Mouse (Mus musculus) left cerebral cortex, postnatal 25 days (tissue): Measurements from ENCODE around the gene Stat5a. TPM values are rescaled to one million over a fixed set of nuclear protein-coding genes. Genes with fewer than 3 reads are reported as not detected.

Experiments
- DNase-seq, 2 experiments: peaks; one replicate each; pipeline ENCODE4 v3.0.0; 2022; ENCODE audit warnings: low spot score in 2 of 2, mixed read lengths in 1 of 2
- intact Hi-C: fragments of 180-260 bp; cut with DNase I; formaldehyde crosslinking; loops from one replicate; pipeline ENCODE4 v1.15.1; 2025
- total RNA-seq, 2 experiments: library from RNA; stranded (reverse); gene quantifications; 2 replicates each; pipeline ENCODE4 v1.2.3; 2021

Gene Stat5a
- total RNA-seq, 2 experiments from 2014 or later = 2.1 to 2.2 TPM

GRCm38 (mm10) chr11:100831396-100831795 is 27.8 kb upstream of the Stat5a start:
- intact Hi-C loops = no loop called here
- DNase-seq = no peak

DNA sequence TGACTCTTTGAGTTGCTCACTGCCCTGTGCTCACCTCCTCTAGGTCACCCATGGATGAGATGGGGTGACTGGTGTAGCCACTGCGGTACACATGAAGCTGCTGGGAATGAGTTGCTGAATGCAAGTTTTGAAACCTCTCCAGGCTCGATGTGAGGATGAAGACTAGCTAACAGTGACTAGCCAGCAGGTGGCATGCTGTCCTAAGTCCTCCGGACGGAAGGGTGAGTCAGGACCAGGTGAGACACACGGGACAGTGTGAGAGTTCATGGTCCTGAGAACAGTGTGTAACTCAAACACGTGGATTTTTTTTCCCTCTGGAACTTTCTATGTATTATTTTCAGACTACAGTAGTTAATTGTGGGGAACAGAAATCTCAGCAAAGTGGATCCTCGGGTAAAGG is 25.7 kb upstream of the Stat5a start:
- no peak for DNase-seq
- intact Hi-C loops = no loop called here

- intact Hi-C loops = no loop called here
- no peak for DNase-seq
These were observed 22.0 kb upstream of the Stat5a start for GRCm38 (mm10) chr11:100836923-100837702.

DNA sequence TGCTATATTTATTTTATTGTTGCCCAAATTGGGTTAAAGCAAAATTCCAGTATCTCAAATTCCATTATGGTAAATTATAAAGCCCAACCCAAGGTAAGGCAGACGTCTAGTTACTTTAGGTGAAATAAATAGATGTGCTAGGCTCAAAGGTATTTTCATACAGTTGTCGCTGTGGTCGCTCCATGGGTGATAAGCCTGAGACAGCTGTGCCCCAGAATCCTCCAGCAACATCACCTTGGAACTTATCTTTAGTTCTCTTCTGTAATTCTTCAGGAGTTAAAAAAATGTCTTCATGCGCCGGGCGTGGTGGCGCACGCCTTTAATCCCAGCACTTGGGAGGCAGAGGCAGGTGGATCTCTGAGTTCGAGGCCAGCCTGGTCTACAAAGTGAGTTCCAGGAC is 20.3 kb upstream of the Stat5a start:
- intact Hi-C loops = no loop called here
- no peak for DNase-seq

GRCm38 (mm10) chr11:100839523-100839922 is 19.6 kb upstream of the Stat5a start:
- no peak for DNase-seq
- intact Hi-C loops = no loop called here

- intact Hi-C loops = no loop called here
- DNase-seq = no peak
These were observed 18.3 kb upstream of the Stat5a start for GRCm38 (mm10) chr11:100840866-100841265.

DNA sequence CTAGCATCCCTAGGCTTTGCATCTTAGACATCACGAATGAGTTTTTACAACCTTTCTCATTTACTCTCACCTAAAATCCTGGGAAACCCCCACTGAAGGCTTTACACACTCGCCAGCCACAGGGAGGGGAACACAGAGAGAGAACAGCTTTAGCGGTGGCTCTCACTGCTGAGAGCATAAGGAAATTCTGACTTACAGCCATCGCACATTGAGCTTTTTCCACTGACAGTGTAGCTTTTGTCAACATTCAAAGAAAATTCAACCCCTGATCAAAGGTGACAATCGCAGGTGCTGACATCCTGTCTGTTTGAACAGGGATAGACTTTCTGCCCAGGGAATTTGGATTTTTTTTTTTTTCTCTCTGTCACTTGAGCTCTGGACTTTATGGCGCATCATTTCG is 17.1 kb upstream of the Stat5a start:
- intact Hi-C loops = no loop called here
- DNase-seq = no peak

GRCm38 (mm10) chr11:100843070-100843669 is 16.0 kb upstream of the Stat5a start:
- no peak for DNase-seq
- intact Hi-C loops = no loop called here

DNA sequence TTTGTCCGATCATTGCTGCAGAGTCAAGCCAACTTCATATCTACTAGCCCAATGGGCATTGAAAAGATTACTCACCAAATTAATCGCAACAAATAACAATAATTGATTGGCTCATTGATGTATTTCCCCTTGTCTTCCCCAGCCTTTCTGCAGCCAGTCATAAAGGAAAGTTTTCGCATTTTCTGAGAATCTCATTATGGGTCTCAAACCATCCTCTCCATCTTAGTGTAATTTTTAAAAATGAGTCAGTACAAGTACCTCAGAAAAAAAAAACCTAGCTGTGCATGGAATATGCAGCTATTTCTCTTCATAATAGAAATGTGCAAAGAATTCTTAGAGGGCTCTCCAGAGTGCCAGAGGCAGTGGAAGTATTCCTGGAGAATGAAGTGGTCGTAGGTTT is 15.0 kb upstream of the Stat5a start:
- no peak for DNase-seq
- intact Hi-C loops = no loop called here

DNA sequence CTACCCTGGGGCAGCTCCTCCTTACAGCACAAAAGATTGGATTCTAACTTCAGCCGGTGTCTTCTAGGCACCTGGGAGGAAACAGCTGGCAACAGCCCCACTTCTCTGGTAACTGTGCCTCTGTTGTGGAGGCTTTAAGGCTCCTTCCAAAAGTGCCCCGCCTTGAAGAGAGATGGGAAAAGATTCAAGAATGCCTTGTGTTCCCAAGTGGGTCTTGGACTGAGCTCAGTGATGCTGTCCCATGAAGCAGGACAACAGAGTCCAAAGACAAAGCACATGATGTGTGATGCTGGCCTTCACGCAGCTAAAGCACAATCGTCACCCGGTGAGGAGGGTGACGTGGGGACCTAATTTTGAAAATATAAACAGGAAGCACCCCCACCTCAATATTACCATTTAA is 13.4 kb upstream of the Stat5a start:
- intact Hi-C loops = no loop called here
- DNase-seq = no peak

DNA sequence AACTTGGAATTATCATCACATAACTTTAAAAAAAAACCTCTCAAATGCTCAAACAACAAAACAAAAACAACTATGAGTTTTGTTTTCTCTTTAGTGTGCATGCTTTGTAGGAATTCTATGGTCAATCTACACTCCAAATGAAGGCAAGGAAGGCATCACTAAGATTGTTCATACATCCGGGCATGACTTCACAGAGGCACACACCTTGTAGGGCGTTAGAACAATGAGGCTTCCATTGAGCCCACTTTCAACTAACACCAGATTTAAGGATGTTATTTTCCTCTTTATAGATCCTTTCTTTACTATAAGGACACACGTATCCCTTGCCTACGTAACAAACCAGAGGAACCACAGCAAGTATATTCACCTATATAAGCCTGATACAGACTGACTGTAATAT is 11.6 kb upstream of the Stat5a start:
- no peak for DNase-seq
- intact Hi-C loops = no loop called here

DNA sequence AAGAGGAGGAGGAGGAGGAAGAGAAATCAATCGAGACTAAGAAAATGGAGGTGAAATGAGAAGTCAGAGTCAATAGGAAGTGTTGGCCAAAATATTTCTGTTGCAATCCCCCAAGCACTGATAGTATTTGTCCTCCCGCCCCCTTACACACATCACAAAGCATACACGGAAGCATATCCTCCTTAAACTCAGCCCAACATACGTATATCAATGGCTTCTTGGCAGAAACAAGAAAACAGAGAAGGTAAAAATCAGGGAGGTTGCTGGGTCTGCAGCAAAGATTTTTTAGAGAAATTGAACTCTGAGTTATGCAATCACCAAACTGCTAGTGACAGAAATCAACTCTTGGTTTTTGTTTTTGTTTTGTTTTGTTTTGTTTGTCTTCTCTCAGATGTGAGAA is 11.1 kb upstream of the Stat5a start:
- DNase-seq = no peak
- intact Hi-C loops = no loop called here

DNA sequence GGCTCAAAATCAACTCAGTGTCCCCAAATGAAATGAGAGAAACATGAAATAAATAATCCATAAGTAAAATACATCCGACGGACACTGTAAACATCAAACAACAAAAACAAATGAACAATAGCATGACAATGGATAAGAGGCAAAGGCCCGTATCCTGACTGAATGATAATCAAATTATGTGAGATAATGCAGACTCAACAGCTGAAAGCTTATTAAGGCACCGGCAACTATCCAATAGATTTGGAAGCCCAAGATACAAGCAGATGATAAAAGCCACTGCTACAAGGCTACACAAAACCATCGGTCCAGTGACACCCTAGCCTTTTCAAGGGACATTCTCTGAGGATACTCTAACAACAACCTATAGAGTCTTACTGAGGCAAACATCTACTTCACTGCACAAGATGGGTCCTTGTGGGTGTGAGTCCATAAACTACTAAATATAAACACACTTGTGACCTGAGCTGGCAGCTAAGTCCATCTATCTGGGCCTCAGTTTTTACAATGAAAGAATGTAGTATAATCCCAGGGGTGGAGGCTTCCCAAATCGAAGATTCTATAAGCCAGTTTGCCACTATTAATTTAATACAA is 10.3 kb upstream of the Stat5a start:
- intact Hi-C loops = no loop called here
- DNase-seq = no peak

DNA sequence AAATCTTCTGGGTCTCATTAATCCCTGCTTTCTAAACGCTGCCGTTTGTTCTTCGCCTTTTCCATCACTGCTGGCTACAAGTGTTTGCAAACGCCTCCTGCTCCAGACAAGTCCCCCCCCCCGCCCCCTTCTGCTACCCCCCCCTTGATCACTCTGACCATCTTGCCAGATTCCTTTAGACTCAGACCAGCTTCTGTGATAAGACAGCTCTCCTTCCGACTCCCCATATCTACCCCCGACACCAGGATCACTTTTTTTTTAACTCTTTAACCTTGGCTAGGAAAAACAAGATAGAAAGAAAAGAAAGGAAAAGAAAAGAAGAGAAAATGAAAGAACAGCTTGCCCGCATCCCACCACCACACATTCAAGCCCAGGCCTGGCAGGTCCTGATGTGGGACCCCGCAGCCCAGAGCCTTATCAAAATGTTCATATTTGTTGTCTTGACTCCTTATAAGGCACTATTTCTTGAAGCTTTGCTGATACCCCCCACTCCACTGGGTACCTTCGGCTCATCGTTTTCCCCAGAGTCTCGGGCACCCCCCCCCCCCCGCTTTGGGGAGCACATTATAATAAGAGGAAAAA is 9.6 kb upstream of the Stat5a start:
- no peak for DNase-seq
- intact Hi-C loops = no loop called here

DNA sequence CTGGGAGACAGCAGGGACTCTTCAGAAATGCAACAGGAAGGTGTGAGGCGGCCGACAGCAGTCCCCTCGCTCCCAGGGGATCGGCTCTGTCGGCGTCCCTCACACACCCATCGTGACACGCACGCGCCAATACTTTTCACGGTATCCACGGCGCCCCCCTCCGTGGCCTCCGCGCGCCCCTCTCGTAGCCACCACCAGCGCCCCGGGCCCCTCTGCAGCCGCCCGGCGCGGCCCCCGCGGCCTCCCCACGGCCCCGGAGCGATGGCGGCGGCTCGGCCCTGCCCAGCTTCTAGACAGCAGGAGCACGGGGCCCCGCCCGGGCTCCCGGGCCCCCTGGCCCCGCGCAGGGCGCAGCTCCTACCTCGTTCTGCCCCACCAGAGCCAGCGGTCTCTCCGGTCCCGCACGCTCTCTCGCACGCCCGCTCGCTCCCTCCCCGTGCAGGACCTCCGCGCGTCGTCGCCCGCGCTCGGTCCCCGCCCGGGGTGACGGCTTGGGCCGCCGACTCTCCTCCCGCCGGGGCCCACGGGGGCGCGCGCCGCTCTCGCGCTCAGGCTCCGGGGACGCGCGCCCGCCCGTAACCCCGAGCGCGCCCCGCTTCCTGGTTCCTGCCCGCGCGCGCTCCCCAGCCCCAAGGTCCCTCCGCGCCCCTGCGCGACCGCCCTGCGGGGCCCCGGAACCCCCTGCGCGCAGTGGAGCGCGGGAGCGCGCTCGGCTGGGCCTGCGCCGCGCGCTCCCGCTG is 8.9 kb upstream of the Stat5a start, which contains the start of gene Stat5b:
TSS of gene Stat5b (minus strand) at position 687 of the 740 bp plus-strand sequence.
- peak; percentile 55 to 71 for DNase-seq
- intact Hi-C loops = no loop called here

DNA sequence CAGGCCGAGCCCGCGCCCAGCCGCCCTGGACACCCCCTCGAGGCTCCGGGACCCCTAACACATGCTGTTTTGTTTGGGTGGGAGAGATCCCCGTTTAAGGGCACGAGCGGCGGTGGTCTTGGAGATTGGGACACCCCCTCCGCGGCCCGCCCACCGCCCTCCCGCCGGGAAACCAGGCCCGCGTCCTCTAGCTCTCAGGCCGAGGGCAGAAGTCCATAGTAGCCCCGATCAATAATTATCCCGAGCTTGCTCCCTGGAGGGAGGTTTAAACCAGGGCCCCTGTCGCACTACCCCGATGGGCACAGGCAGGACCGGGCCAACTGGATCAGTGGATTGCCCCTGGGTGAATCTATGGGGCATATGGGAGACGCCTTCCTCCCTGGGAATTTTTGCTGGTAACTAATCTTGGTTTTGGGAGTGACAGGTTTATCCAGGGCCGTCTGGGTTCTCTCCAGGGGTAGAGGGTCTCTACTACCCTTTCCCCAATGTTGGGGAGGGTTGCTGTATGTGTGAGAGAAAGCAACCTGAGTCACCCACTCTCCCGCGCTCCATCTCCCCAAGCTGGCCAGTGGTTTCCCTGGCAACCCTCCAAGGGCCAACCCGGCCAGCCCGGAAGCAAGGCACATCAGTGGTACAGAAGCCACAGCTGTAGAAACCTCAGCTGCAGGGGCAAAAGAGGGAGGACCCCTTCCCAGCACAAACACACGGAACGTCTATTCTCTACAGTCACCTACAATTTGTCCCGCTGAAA is 8.2 kb upstream of the Stat5a start:
- DNase-seq = peak; percentile 8 to 25
- intact Hi-C loops = no loop called here

GRCm38 (mm10) chr11:100852088-100852487 is 7.1 kb upstream of the Stat5a start:
- intact Hi-C loops = no loop called here
- no peak for DNase-seq

GRCm38 (mm10) chr11:100853018-100853417 is 6.1 kb upstream of the Stat5a start:
- intact Hi-C loops = no loop called here
- no peak for DNase-seq

GRCm38 (mm10) chr11:100854268-100854667 is 4.9 kb upstream of the Stat5a start:
- intact Hi-C loops = no loop called here
- no peak for DNase-seq
